Mouse (Mus musculus) kidney, postnatal 25 days (tissue): ENCODE measurements around the gene Per3.

ENCODE experiments used
- DNase-seq, 2 experiments: peaks; one replicate each; pipeline ENCODE4 v3.0.0; 2021; ENCODE audit warnings: mixed read lengths in 2 of 2

The Per3 gene

GRCm38 (mm10) chr4:150956369-150957105 is 87.9 kb downstream of the Per3 start:
- DNase-seq = peak in 1 of 2 experiments; percentile 26
